16 mouse cellular contexts compared by ENCODE assay signal in genomic region chr7:143017181-143017580, GRCm38 (mm10). TPM values are rescaled to one million over a fixed set of nuclear protein-coding genes. Genes with fewer than 3 reads are reported as not detected.
DNase-seq lines count a peak whose midpoint lies in the region; ATAC-seq and TF ChIP-seq lines count a peak whose summit lies in the region.
"Had no signal": no experiment of that assay in that cellular context is flagged by ENCODE, and none has a peak within 500 bp of the region (broad histone marks: within the 10 kb centered on the region; RNA-seq: fewer than 3 reads in every experiment).

No protein-coding gene starts in this region.

- no peaks in the 10 kb centered on the region for H3K36me3 ChIP-seq in heart, embryonic 13.5 days
- H3K36me3 ChIP-seq in neural tube, embryonic 13.5 days: no peaks in the 10 kb centered on the region
- H3K36me3 ChIP-seq in neural tube, embryonic 15.5 days: no peaks in the 10 kb centered on the region
- H3K36me3 ChIP-seq: embryonic facial prominence, embryonic 12.5 days; limb, embryonic 13.5 days; midbrain, embryonic 12.5 days had no signal

- H3K27ac ChIP-seq in heart, embryonic 13.5 days (replicated peaks): peak overlapping the region; percentile 85; the same call in 1 of the 2 replicates
- H3K27ac ChIP-seq in layer of hippocampus, adult 2 months: peak overlapping the region; percentile 56
- 0 out of 2 replicates have a peak overlapping the region, but pooled peaks have one; percentile 15 for H3K27ac ChIP-seq in neural tube, embryonic 13.5 days (replicated peaks)
- no peak overlapping the region for H3K27ac ChIP-seq in neural tube, embryonic 15.5 days (replicated peaks)
- H3K27ac ChIP-seq: embryonic facial prominence, embryonic 12.5 days; limb, embryonic 13.5 days; midbrain, embryonic 12.5 days had no signal

- DNase-seq in heart, postnatal 36 days: no peak
- no peak for DNase-seq in layer of hippocampus, adult 2 months (ENCODE audit: low spot score in 2 of 2)
- DNase-seq in layer of hippocampus, adult 18-20 months (ENCODE audit: low spot score in 2 of 2): no peak
- DNase-seq in yolk sac, embryonic 10.5 days (ENCODE audit: low spot score): no peak
- DNase-seq: adrenal gland, postnatal 10 days; cerebellum, adult 2 months; forebrain, postnatal 0 days had no signal

- no peak for ATAC-seq in heart, embryonic 13.5 days (ENCODE audit: extremely low read depth, insufficient number of reproducible peaks, low FRiP score, low TSS enrichment)
- ATAC-seq in neural tube, embryonic 13.5 days (ENCODE audit: low read depth): no peak
- no peak for ATAC-seq in neural tube, embryonic 15.5 days (ENCODE audit: low FRiP score)
- ATAC-seq: forebrain, postnatal 0 days had no signal

- no peak for TF ChIP-seq CTCF in layer of hippocampus, adult 2 months (conservative IDR thresholded peaks at IDR 0.05)

- intact Hi-C loops in heart, postnatal 36 days (cut with DNase I): no loop called here

- 80% methylated on average over 4 of the region's 4 CpGs for WGBS in heart, embryonic 13.5 days
- 78% methylated on average over 4 of the region's 4 CpGs for WGBS in neural tube, embryonic 13.5 days
- WGBS in neural tube, embryonic 15.5 days: 84% methylated on average over 4 of the region's 4 CpGs

- peak overlapping the region; percentile 62 for H3K9ac ChIP-seq in heart, embryonic 13.5 days
- no peak overlapping the region for H3K9ac ChIP-seq in neural tube, embryonic 13.5 days
- H3K9ac ChIP-seq in neural tube, embryonic 15.5 days (replicated peaks): no peak overlapping the region
- H3K9ac ChIP-seq: embryonic facial prominence, embryonic 12.5 days; forebrain, postnatal 0 days; limb, embryonic 13.5 days; midbrain, embryonic 12.5 days had no signal

- no peaks in the 10 kb centered on the region for H3K27me3 ChIP-seq in heart, embryonic 13.5 days (replicated peaks)
- no peaks in the 10 kb centered on the region for H3K27me3 ChIP-seq in neural tube, embryonic 13.5 days
- no peaks in the 10 kb centered on the region for H3K27me3 ChIP-seq in neural tube, embryonic 15.5 days (replicated peaks)
- H3K27me3 ChIP-seq: embryonic facial prominence, embryonic 12.5 days; limb, embryonic 13.5 days; midbrain, embryonic 12.5 days had no signal

- no peak overlapping the region for H3K4me3 ChIP-seq in heart, embryonic 13.5 days
- H3K4me3 ChIP-seq in layer of hippocampus, adult 2 months: no peak overlapping the region
- no peak overlapping the region for H3K4me3 ChIP-seq in neural tube, embryonic 13.5 days
- H3K4me3 ChIP-seq in neural tube, embryonic 15.5 days (replicated peaks): no peak overlapping the region
- H3K4me3 ChIP-seq: embryonic facial prominence, embryonic 12.5 days; limb, embryonic 13.5 days; midbrain, embryonic 12.5 days had no signal

- no peaks in the 10 kb centered on the region for H3K9me3 ChIP-seq in heart, embryonic 13.5 days
- H3K9me3 ChIP-seq in neural tube, embryonic 13.5 days: no peaks in the 10 kb centered on the region
- H3K9me3 ChIP-seq in neural tube, embryonic 15.5 days (replicated peaks): no peaks in the 10 kb centered on the region
- H3K9me3 ChIP-seq: embryonic facial prominence, embryonic 12.5 days; limb, embryonic 13.5 days; midbrain, embryonic 12.5 days had no signal

- H3K4me1 ChIP-seq in heart, embryonic 13.5 days: peaks cover 67% of the 10 kb centered on the region
- peaks cover 44% of the 10 kb centered on the region for H3K4me1 ChIP-seq in neural tube, embryonic 13.5 days (replicated peaks)
- peaks cover 30% of the 10 kb centered on the region for H3K4me1 ChIP-seq in neural tube, embryonic 15.5 days

- H3K4me2 ChIP-seq in heart, embryonic 13.5 days: no peak overlapping the region
- H3K4me2 ChIP-seq in neural tube, embryonic 13.5 days: no peak overlapping the region
- H3K4me2 ChIP-seq in neural tube, embryonic 15.5 days: no peak overlapping the region
- H3K4me2 ChIP-seq: embryonic facial prominence, embryonic 12.5 days; limb, embryonic 13.5 days; midbrain, embryonic 12.5 days had no signal

RNA-seq across cellular contexts. Expression of gene Tspan32, which starts 12.3 kb away (rescaled TPM):
- polyA plus RNA-seq in heart, embryonic 13.5 days (2015; fragmentation: Nextera tagmentation; extraction: Ambion mirVana): 4.9 and 5.9 TPM in 2 replicates
- under 1 TPM; 0.28 to 0.46 TPM for total RNA-seq in heart, postnatal 36 days (2021)
- total RNA-seq in layer of hippocampus, adult 2 months (2021): under 1 TPM in 1 of 2 experiments, not detected in 1; 0.36 TPM
- total RNA-seq in layer of hippocampus, adult 18-20 months (2021): under 1 TPM in 1 of 2 experiments, not detected in 1; 0.17 TPM
- 0.36 and 0.85 TPM in 2 replicates for polyA plus RNA-seq in neural tube, embryonic 13.5 days (2015; fragmentation: Nextera tagmentation; extraction: Ambion mirVana)
- 0.51 and 1.4 TPM in 2 replicates for polyA plus RNA-seq in neural tube, embryonic 15.5 days (2015; fragmentation: Nextera tagmentation; extraction: Ambion mirVana)

RNA-seq across cellular contexts. Expression of gene Cd81, which starts 35.4 kb away (rescaled TPM):
- polyA plus RNA-seq in heart, embryonic 13.5 days (2015; fragmentation: Nextera tagmentation; extraction: Ambion mirVana): 750 and 845 TPM in 2 replicates
- 100 to 1,000 TPM; 398 to 441 TPM for total RNA-seq in heart, postnatal 36 days (2021)
- 100 to 1,000 TPM; 419 to 448 TPM for total RNA-seq in layer of hippocampus, adult 2 months (2021)
- total RNA-seq in layer of hippocampus, adult 18-20 months (2021): 100 to 1,000 TPM; 459 to 481 TPM
- polyA plus RNA-seq in neural tube, embryonic 13.5 days (2015; fragmentation: Nextera tagmentation; extraction: Ambion mirVana): 365 and 369 TPM in 2 replicates
- polyA plus RNA-seq in neural tube, embryonic 15.5 days (2015; fragmentation: Nextera tagmentation; extraction: Ambion mirVana): 493 and 522 TPM in 2 replicates

RNA-seq across cellular contexts. Expression of gene Ascl2, which starts 48.1 kb away (rescaled TPM):
- polyA plus RNA-seq in heart, embryonic 13.5 days (2015; fragmentation: Nextera tagmentation; extraction: Ambion mirVana): 0.33 and 0.52 TPM in 2 replicates
- total RNA-seq in heart, postnatal 36 days (2021): not detected
- total RNA-seq in layer of hippocampus, adult 2 months (2021): under 1 TPM; 0.28 to 0.37 TPM
- under 1 TPM in 1 of 2 experiments, not detected in 1; 0.52 TPM for total RNA-seq in layer of hippocampus, adult 18-20 months (2021)
- 0.55 and 0.98 TPM in 2 replicates for polyA plus RNA-seq in neural tube, embryonic 13.5 days (2015; fragmentation: Nextera tagmentation; extraction: Ambion mirVana)
- polyA plus RNA-seq in neural tube, embryonic 15.5 days (2015; fragmentation: Nextera tagmentation; extraction: Ambion mirVana): 0.58 and 1.5 TPM in 2 replicates
- total RNA-seq: forebrain, postnatal 0 days; gastrocnemius, adult 8-10 months; hematopoietic stem cell, adult 5-6 weeks; left cerebral cortex, adult 18-20 months had no signal

RNA-seq across cellular contexts. Expression of gene Tssc4, which starts 51.9 kb away (rescaled TPM):
- 58.2 and 60.7 TPM in 2 replicates for polyA plus RNA-seq in heart, embryonic 13.5 days (2015; fragmentation: Nextera tagmentation; extraction: Ambion mirVana)
- 10 to 100 TPM; 15.3 TPM for total RNA-seq in heart, postnatal 36 days (2021)
- 10 to 100 TPM; 38.5 to 41.4 TPM for total RNA-seq in layer of hippocampus, adult 2 months (2021)
- 10 to 100 TPM; 39.1 to 48.2 TPM for total RNA-seq in layer of hippocampus, adult 18-20 months (2021)
- 82.4 and 88.4 TPM in 2 replicates for polyA plus RNA-seq in neural tube, embryonic 13.5 days (2015; fragmentation: Nextera tagmentation; extraction: Ambion mirVana)
- polyA plus RNA-seq in neural tube, embryonic 15.5 days (2015; fragmentation: Nextera tagmentation; extraction: Ambion mirVana): 92.9 and 94.5 TPM in 2 replicates
